Mouse (Mus musculus) embryo, embryonic 11 days (tissue): ENCODE measurements around the gene Ccdc27.

Experiments used
- DNase-seq: peaks from one replicate; pipeline ENCODE4 v3.0.0-alpha.2; 2015

Ccdc27 gene

GRCm38 (mm10) chr4:154024729-154025521, 17.6 kb downstream of the Ccdc27 start:
- DNase-seq = peak; percentile 10

DNA sequence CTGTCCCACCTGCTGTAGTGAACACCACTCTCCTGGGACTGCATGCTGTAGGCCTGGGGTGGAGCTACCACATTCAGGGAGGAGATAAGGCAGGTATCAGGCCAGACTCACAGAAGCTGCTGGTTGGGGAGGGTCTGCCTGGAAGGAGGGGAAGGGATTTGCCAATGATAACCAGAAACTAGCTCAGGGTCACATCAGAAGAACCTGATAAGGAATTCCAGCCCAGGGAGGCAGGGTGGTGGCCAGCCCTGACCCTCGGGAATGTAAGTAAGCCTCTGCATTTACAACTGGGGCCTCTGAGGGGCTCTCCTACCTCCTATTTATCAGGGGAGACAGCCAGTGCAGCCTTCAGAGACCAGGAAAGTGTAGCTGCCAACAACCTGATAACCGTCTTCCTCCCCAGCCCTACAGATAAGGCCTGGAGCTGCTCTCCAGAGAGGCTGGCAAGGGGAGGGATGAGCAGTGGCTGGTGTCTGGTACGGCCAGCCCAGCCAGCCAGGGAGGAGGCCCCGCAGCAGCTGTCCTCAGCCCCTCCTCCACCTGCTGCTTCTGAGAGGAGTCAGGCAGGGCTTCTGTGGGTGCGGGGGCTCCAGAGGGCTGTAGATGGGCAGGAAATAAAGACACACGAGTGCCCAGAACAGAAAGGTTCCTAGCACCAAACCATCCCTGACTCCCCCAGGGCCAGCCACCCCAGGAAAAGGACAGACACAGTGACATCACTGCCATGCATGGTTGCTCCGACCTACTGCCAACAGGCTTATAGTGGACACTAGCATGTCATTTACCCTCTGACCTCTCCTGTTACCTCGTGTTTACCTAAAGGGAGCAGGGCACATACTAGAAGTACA, 18.5 kb downstream of the Ccdc27 start:
- DNase-seq = peak; percentile 27

- DNase-seq = no peak
These were observed 19.6 kb downstream of the Ccdc27 start for GRCm38 (mm10) chr4:154022844-154023243.

DNA sequence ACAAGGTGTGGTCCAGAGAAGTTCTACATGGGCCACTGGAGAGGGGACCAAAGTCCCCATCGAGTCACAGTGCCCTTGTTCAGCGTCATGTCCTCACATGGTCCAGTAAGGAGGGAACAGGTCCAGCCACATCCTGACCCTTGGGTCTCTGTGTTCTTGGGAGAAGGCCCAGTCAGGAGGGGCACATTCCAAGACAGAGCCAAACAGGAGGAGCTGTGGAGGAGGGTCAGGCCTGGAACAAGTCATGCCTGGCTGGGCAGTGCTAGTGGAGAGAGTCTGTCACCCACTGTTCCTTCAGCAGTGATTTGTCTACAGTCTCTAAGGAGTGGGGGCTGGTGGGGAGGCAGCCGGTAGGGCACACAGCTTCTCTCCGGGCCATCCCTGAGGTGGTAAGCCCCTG, 20.1 kb downstream of the Ccdc27 start:
- DNase-seq = no peak

DNA sequence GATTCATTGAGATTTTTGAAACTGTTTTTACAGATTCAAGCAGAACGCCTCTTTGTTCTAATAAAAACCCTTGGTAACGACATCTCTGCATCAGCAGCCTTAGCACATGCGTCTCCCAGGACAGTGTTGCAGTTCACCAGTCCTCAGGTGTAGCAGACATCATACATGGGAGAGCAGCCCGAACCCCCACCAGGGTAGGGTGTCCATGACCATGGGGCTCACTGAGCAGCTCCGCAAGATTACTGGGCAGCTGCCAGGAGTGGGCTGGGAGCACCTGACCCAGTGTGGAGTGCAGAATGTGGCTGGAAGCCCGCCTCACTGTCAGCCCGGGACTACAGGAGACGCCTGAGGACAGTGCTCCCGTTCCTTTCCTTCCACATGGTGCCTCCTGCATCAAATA, 21.0 kb downstream of the Ccdc27 start:
- DNase-seq = no peak

- DNase-seq = peak; percentile 32
These were observed 22.9 kb downstream of the Ccdc27 start for GRCm38 (mm10) chr4:154019571-154019970.

DNA sequence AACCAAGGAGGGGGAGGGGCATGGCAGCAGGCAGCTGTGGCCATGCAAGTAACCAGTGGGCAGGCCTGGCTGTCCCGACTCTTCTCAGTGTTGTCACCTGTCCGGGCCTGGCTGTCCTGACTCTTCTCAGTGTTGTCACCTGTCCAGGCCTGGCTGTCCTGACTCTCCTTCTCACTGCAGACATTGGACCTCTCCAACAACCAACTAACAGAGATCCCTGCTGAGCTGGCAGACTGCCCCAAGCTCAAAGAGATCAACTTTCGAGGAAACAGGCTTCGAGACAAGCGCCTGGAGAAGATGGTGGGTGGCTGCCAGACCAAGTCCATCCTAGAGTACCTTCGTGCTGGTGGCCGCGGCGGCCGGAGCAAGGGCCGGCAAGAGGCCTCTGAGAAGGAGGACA, 27.0 kb downstream of the Ccdc27 start:
- DNase-seq = no peak

DNA sequence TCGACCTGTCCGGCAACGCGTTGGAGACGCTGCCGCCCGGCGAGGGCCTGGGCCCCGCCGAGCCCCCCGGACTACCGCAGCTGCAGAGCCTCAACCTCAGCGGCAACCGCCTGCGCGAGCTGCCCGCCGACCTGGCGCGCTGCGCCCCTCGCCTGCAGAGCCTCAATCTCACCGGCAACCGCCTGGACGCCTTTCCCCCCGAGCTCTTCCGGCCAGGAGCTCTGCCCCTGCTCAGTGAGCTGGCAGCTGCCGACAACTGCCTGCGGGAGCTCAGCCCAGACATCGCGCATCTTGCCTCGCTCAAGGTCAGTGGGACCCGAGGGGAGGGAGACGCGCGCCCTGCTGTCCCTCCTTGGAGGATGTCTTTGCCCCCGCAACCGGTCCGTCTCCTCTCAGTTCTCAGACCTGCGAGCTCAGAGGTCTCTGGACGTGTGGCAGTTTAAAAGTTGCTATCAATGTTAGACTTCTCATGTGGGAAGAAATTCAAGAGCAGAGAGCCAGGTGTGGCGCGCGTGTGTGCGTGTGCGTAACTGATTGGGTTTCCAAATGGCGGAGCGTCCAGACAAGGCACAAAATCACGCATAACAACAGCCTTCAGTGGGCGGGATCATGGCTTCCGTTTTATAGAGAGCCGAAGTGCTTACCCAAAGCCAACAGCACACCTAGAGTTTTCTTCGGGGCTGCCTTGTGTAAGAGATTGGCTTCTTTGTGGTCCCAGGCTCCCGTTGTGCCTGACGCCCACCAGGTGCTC, 30.2 kb downstream of the Ccdc27 start:
- DNase-seq = peak; percentile 20

GRCm38 (mm10) chr4:154011646-154012089, 30.8 kb downstream of the Ccdc27 start, which contains the start of gene Lrrc47:
Gene Lrrc47 (plus strand): TSS chr4:154011731.
- peak; percentile 93 for DNase-seq

- DNase-seq = no peak
These were observed 31.4 kb downstream of the Ccdc27 start for GRCm38 (mm10) chr4:154010907-154011645.

DNA sequence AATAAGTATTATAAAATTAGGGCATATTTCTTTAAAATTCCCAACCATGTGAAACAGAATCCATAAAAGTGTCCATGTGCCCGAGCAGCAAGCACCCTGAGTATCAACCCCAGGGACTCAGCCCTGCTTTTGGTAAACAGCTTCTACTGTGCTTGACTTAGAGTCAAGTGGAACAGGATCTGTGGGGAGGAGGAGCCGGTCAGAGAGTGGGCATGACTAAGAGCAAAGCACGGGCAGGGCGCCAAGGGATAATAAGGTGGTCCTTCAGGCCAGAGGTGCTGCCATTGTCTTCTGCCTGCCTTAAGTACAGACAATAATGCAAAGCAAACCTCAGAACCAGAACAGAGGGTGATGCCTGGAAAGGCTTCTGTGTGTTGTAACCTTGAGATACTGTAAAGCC, 34.7 kb downstream of the Ccdc27 start:
- no peak for DNase-seq

DNA sequence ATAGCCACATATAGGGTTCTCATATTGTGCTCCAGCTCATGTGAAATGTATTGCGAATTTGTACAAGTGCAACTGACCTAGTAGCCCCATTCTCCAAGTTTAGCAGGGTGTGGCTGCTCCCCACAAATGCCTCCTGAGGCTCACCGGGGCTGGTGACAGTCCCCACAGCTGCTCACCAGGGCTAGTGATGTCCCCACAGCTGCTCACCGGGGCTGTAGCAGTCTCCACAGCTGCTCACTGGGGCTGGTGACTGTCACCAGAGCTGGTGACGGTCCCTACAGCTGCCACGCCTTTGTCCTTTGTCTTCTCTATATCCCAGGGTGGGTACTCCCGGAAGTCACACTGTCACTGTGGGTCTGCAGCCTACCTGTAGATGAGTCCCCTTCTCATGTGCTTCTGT, 36.2 kb downstream of the Ccdc27 start:
- no peak for DNase-seq

DNA sequence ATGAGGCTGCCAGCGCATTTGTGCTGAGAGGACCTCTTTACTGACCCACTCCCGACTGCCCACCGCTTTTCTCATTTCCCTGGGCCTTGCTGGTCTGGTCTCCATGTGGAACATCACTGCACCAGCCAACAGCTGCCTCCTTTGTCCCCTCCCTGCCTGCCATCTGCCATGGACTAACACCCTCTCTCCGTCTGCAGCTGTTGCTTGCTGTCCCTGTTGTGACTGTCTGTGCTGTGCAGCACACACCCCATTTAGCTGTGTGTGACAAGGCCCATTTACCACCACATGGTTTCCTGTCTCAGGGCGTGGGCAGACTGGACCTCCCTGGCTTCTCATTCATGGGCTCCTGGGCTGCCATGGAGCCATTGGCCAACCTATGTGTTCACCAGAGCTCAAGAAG, 37.0 kb downstream of the Ccdc27 start:
- no peak for DNase-seq

GRCm38 (mm10) chr4:153993505-153993904, 49.0 kb downstream of the Ccdc27 start:
- no peak for DNase-seq

- no peak for DNase-seq
These were observed 49.8 kb downstream of the Ccdc27 start for GRCm38 (mm10) chr4:153992715-153993114.

- no peak for DNase-seq
These were observed 62.0 kb downstream of the Ccdc27 start for GRCm38 (mm10) chr4:153980470-153980869.

GRCm38 (mm10) chr4:153979243-153979642, 63.2 kb downstream of the Ccdc27 start:
- no peak for DNase-seq
